Mouse (Mus musculus): ENCODE measurements around the gene Fem1a. TPM values are rescaled to one million over a fixed set of nuclear protein-coding genes. Genes with fewer than 3 reads are reported as not detected.

Gene Fem1a
- 12.5 and 13.2 TPM in 2 replicates for polyA plus RNA-seq (2016; fragmentation: Nextera tagmentation; extraction: Ambion mirVana)

DNA sequence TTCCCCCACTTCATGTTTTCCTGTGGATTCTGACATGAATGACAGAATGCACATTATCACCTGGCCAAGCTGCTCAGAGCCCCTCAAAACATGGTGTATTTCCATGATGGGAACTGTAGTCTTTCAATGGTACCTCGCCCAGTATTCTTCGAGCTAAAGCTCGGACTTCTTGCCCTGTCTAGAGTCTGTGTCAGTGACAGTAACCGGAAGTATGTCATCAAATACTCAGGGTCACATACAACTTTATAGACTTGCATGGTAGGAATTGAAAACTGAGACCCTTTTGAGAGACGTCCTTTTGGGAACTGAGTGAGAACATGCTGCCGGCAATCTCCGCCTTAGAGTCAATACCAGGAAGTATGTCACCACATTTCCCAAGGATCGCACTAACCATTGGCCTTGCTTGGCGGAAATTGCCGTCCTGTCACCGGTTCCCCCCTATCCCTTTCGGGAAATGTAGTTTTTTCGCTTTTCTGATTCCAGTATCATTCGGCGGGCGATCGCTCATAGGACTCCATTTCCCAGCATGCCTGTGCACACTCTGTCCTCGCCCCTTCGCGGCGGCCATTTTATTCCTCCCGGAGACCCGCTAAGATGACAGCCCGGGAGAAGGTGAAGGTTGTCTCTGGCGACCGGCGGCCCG, at the start of gene Fem1a:
Gene Fem1a, plus strand, starts transcription at position 572 of the 643 bp plus-strand sequence.
- Histone ChIP-seq H3K27me3 (replicated peaks; ENCODE audit: low read depth, poor library complexity, severe bottlenecking) (no peaks in the 10 kb centered on the region), H3K27ac (replicated peaks) (peak within 1 kb of the TSS; percentile 85), H3K4me1 (peaks cover 40% of the 10 kb centered on the region), H3K36me3 (replicated peaks) (peaks cover 38% of the 10 kb centered on the region), H3K4me3 (peak within 1 kb of the TSS; percentile 78), H3K9me3 (no peaks in the 10 kb centered on the region)
- under 1% methylated on average over 28 of the region's 28 CpGs for WGBS
- DNase-seq (ENCODE audit: low spot score), result peak; percentile 93

GRCm38 (mm10) chr17:56206986-56207674, 49.5 kb upstream of the Fem1a start:
- no peak for DNase-seq (ENCODE audit: low spot score)
- WGBS, result 81% methylated on average over 6 of the region's 6 CpGs
- no peak overlapping the region for H3K4me3 ChIP-seq
- H3K4me1 ChIP-seq, result no peaks in the 10 kb centered on the region
- no peak overlapping the region for H3K27ac ChIP-seq (replicated peaks)
- no peaks in the 10 kb centered on the region for H3K9me3 ChIP-seq
- peaks cover 100% of the 10 kb centered on the region for H3K36me3 ChIP-seq (replicated peaks)
- no peaks in the 10 kb centered on the region for H3K27me3 ChIP-seq (replicated peaks; ENCODE audit: low read depth, poor library complexity, severe bottlenecking)

- WGBS, result 93% methylated on average over 9 of the region's 9 CpGs
- Histone ChIP-seq H3K4me3 (no peak overlapping the region), H3K36me3 (replicated peaks) (peaks cover 100% of the 10 kb centered on the region), H3K27me3 (replicated peaks; ENCODE audit: low read depth, poor library complexity, severe bottlenecking) (no peaks in the 10 kb centered on the region), H3K9me3 (no peaks in the 10 kb centered on the region), H3K4me1 (no peaks in the 10 kb centered on the region), H3K27ac (replicated peaks) (no peak overlapping the region)
- DNase-seq (ENCODE audit: low spot score), result no peak
These were observed 48.6 kb upstream of the Fem1a start for GRCm38 (mm10) chr17:56207963-56208530.

DNA sequence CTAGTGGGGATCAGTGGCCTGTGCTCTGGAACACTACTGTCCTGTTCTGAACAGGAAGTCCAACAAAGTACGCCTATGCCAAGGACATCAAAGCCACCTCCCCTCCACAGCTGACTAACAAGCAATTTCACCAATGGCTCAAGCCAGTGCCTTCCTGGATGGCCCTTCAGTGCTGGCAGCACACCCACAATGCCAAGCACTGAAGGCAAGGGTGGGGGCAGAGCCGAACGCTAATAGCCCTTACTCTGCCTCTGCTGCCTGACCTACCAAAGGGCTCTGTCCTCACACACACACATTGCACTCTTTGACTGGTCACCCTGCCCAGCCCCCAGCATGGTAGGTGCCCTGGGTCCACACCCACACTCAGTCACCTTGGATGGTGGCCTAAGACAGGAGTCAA, 47.8 kb upstream of the Fem1a start:
- WGBS, result 93% methylated on average over 3 of the region's 3 CpGs
- H3K4me3 ChIP-seq, result no peak overlapping the region
- H3K27ac ChIP-seq (replicated peaks), result no peak overlapping the region
- no peaks in the 10 kb centered on the region for H3K9me3 ChIP-seq
- DNase-seq (ENCODE audit: low spot score), result no peak
- H3K27me3 ChIP-seq (replicated peaks; ENCODE audit: low read depth, poor library complexity, severe bottlenecking), result no peaks in the 10 kb centered on the region
- peaks cover 94% of the 10 kb centered on the region for H3K36me3 ChIP-seq (replicated peaks)
- no peaks in the 10 kb centered on the region for H3K4me1 ChIP-seq

DNA sequence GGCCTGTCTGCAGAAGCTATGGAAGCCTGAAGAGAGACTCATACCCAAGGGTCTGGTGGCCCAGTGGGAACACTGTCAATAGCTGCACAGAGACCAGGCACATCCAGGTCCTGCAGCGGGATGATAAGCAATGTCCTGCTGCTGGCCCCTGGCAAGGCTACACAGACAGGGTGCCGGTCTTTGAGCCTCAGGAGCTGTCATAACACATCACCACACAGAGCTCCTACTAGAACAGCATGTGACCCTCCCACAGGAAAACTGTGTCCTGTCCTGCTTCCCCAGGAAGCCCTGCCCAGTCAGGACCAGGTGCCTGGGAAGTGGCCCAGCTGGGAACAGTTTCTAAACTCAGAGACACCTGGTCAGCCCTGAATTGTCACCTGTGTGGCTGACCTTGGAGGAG, 45.5 kb upstream of the Fem1a start:
- 94% methylated on average over 2 of the region's 2 CpGs for WGBS
- H3K36me3 ChIP-seq (replicated peaks), result peaks cover 89% of the 10 kb centered on the region
- peaks cover 2% of the 10 kb centered on the region for H3K4me1 ChIP-seq
- H3K4me3 ChIP-seq, result no peak overlapping the region
- no peaks in the 10 kb centered on the region for H3K9me3 ChIP-seq
- no peak overlapping the region for H3K27ac ChIP-seq (replicated peaks)
- no peak for DNase-seq (ENCODE audit: low spot score)
- no peaks in the 10 kb centered on the region for H3K27me3 ChIP-seq (replicated peaks; ENCODE audit: low read depth, poor library complexity, severe bottlenecking)

GRCm38 (mm10) chr17:56212676-56213075, 43.9 kb upstream of the Fem1a start:
- H3K4me3 ChIP-seq, result no peak overlapping the region
- DNase-seq (ENCODE audit: low spot score), result no peak
- peaks cover 75% of the 10 kb centered on the region for H3K36me3 ChIP-seq (replicated peaks)
- no peaks in the 10 kb centered on the region for H3K27me3 ChIP-seq (replicated peaks; ENCODE audit: low read depth, poor library complexity, severe bottlenecking)
- H3K27ac ChIP-seq (replicated peaks), result no peak overlapping the region
- H3K4me1 ChIP-seq, result peaks cover 18% of the 10 kb centered on the region
- 70% methylated on average over 6 of the region's 6 CpGs for WGBS
- H3K9me3 ChIP-seq, result no peaks in the 10 kb centered on the region

DNA sequence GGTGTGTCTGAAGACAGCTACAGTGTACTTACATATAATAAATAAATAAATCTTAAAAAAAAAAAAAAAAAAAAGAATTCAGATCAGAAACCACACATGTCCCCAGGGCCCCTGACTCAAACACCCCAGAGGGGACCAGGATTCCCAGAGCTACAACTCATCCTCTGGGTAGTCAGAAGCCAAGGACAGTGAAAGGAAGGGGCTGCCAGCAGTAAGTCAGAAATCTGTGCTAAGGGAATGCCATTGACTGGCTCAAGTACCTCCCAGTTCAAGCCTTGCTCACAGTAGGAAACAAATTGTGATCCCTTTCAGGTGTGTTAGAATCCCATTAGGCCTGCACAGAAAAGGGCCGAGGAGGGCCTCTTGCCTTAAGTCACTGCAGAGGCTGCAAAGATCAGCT, 42.4 kb upstream of the Fem1a start:
- Histone ChIP-seq H3K4me3 (no peak overlapping the region), H3K36me3 (replicated peaks) (peaks cover 60% of the 10 kb centered on the region), H3K27me3 (replicated peaks; ENCODE audit: low read depth, poor library complexity, severe bottlenecking) (no peaks in the 10 kb centered on the region), H3K4me1 (peaks cover 30% of the 10 kb centered on the region), H3K9me3 (no peaks in the 10 kb centered on the region), H3K27ac (replicated peaks) (no peak overlapping the region)
- no peak for DNase-seq (ENCODE audit: low spot score)
- 81% methylated on average over 1 of the region's 1 CpGs for WGBS

GRCm38 (mm10) chr17:56217670-56218069, 38.9 kb upstream of the Fem1a start:
- 65% methylated on average over 13 of the region's 13 CpGs for WGBS

DNA sequence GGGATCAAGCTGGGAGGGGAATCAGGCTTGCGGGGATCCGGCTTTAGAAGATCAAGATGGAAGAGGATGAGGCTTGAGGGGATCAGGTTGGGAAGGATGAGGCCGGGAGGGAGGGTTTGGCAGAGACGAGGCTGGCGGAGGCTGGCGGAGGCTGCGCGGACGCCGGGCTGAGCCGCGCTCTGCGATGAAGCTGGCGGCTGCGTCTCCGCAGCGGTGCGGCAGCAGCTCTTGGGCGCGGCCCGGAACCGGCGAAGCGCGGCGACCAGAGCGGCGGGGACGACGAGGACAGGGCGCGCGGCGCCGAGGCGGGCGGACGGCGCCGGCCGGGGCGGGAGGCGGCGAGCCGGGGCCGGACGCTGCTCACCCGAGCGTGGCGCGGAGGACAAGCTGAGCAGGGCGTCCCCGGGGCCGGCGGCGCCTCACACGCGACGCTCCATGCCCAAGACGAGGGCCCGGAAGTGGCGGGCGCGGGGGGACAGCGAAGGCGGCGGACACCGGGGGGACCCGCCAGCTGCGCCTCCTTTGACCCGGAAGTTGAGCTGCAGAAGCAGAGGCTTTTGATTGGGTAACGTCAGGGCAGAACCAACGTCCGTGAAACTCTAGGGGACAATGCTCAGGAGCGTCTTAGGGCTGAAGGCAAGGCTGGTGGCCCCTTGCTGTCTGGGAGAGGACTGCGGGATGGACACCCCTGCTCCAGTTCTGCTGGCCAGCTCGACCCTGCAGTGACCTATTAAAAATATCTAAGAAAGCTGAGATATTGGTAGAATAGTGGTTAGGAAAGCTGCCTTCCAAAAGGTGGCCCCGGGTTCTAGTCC, 38.0 kb upstream of the Fem1a start, which contains the start of gene Dpp9:
Gene Dpp9, minus strand, starts transcription at position 529 of the 815 bp plus-strand sequence.
- Histone ChIP-seq H3K4me3 (peak within 1 kb of the TSS; percentile 86), H3K9me3 (no peaks in the 10 kb centered on the region), H3K27ac (replicated peaks) (peak within 1 kb of the TSS; percentile 94), H3K36me3 (replicated peaks) (peaks cover 19% of the 10 kb centered on the region), H3K4me1 (peaks cover 42% of the 10 kb centered on the region), H3K27me3 (replicated peaks; ENCODE audit: low read depth, poor library complexity, severe bottlenecking) (no peaks in the 10 kb centered on the region)
- DNase-seq (ENCODE audit: low spot score), result peak; percentile 93
- under 1% methylated on average over 78 of the region's 78 CpGs for WGBS

More at GRCm38 (mm10) chr17:56217670-56218069, 38.9 kb upstream of the Fem1a start:
- Histone ChIP-seq H3K36me3 (replicated peaks) (peaks cover 25% of the 10 kb centered on the region), H3K27ac (replicated peaks) (peak overlapping the region; percentile 94), H3K4me1 (peaks cover 42% of the 10 kb centered on the region), H3K9me3 (no peaks in the 10 kb centered on the region), H3K27me3 (replicated peaks; ENCODE audit: low read depth, poor library complexity, severe bottlenecking) (no peaks in the 10 kb centered on the region), H3K4me3 (peak overlapping the region; percentile 86)
- DNase-seq (ENCODE audit: low spot score), result no peak

DNA sequence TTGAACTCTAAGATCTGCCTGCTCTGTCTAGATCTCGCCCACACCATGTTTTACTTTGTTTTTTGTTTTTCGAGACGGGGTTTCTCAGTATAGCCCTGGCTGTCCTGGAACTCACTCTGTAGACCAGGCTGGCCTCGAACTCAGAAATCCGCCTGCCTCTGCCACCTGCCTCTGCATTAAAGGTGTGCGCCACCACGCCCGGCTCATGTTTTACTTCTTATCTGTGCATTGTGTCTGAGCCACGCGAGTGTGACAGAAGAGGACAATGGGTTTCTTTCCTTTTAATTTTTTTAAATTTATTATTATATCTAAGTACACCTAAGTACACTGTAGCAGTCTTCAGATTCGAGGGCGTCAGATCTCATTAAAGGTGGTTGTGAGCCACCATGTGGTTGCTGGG, 37.4 kb upstream of the Fem1a start:
- H3K27ac ChIP-seq (replicated peaks), result peak overlapping the region; percentile 94
- WGBS, result 47% methylated on average over 12 of the region's 12 CpGs

GRCm38 (mm10) chr17:56219805-56220204, 36.8 kb upstream of the Fem1a start:
- 63% methylated on average over 3 of the region's 3 CpGs for WGBS
- no peak for DNase-seq (ENCODE audit: low spot score)
- Histone ChIP-seq H3K36me3 (replicated peaks) (peaks cover 13% of the 10 kb centered on the region), H3K27me3 (replicated peaks; ENCODE audit: low read depth, poor library complexity, severe bottlenecking) (no peaks in the 10 kb centered on the region), H3K27ac (replicated peaks) (no peak overlapping the region), H3K4me3 (peak overlapping the region; percentile 86), H3K9me3 (no peaks in the 10 kb centered on the region), H3K4me1 (peaks cover 42% of the 10 kb centered on the region)

More for the DNA sequence above, 37.4 kb upstream of the Fem1a start:
- Histone ChIP-seq H3K4me1 (peaks cover 42% of the 10 kb centered on the region), H3K27me3 (replicated peaks; ENCODE audit: low read depth, poor library complexity, severe bottlenecking) (no peaks in the 10 kb centered on the region), H3K36me3 (replicated peaks) (peaks cover 19% of the 10 kb centered on the region), H3K4me3 (peak overlapping the region; percentile 86), H3K9me3 (no peaks in the 10 kb centered on the region)
- DNase-seq (ENCODE audit: low spot score), result no peak

DNA sequence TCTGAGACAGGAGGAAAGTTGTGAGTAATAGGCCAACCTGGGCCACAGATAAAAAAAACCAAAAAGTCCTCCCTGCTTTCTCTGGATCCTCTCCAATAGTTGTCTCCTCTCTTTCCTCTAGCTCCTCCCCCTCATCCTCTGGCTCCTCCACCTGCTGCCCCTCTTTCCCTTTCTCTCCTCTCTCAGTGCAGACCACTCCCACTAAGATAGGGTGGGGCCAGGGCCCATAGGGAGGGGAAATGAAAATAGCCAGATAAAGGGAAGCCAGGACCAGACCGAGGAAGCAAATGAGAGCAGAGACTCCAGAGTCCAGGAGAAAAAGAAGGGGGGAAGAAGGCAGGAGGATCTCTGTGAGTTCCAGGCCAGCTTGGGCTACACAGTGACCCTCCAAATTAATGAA, 31.7 kb upstream of the Fem1a start:
- peaks cover 6% of the 10 kb centered on the region for H3K4me1 ChIP-seq
- whole genome bisulfite sequencing, result 57% methylated on average over 1 of the region's 1 CpGs
- H3K9me3 ChIP-seq, result no peaks in the 10 kb centered on the region
- H3K27ac ChIP-seq (replicated peaks), result no peak overlapping the region
- no peaks in the 10 kb centered on the region for H3K36me3 ChIP-seq (replicated peaks)
- H3K4me3 ChIP-seq, result no peak overlapping the region
- no peak for DNase-seq (ENCODE audit: low spot score)
- no peaks in the 10 kb centered on the region; the same call in 1 of the 2 replicates for H3K27me3 ChIP-seq (replicated peaks; ENCODE audit: low read depth, poor library complexity, severe bottlenecking)
